Mouse (Mus musculus) forebrain, embryonic 15.5 days (tissue): ENCODE data around the gene Lexm. TPM values are rescaled to one million over a fixed set of nuclear protein-coding genes. Genes with fewer than 3 reads are reported as not detected.

ENCODE experiments used
- ATAC-seq: fragments of 200-750 bp; cut with Nextera tagmentation; replicated peaks from 2 replicates; pipeline ENCODE4 v1.8.0; 2017; ENCODE audit warnings: mild to moderate bottlenecking, moderate TSS enrichment, moderate library complexity
- H3K27ac ChIP-seq: fragments of 300-500 bp; sonication (generic); replicated peaks from 2 replicates; pipeline ENCODE4 v1.5.1; 2015; ENCODE audit warnings: mild to moderate bottlenecking, inconsistent platforms
- H3K27me3 ChIP-seq: fragments of 300-500 bp; sonication (generic); 2 replicates; pipeline ENCODE4 v1.6.1; 2015; ENCODE audit warnings: inconsistent platforms
- H3K36me3 ChIP-seq: fragments of 300-500 bp; sonication (generic); 2 replicates; pipeline ENCODE4 v1.6.1; 2015; ENCODE audit warnings: mild to moderate bottlenecking, inconsistent platforms
- H3K4me1 ChIP-seq: fragments of 300-500 bp; sonication (generic); 2 replicates; pipeline ENCODE4 v1.6.1; 2015; ENCODE audit warnings: inconsistent platforms
- H3K4me2 ChIP-seq: fragments of 300-500 bp; sonication (generic); replicated peaks from 2 replicates; pipeline ENCODE4 v1.6.1; 2015; ENCODE audit warnings: mild to moderate bottlenecking, inconsistent platforms
- H3K4me3 ChIP-seq: fragments of 300-500 bp; sonication (generic); 2 replicates; pipeline ENCODE4 v1.5.1; 2015; ENCODE audit warnings: mild to moderate bottlenecking, inconsistent platforms
- H3K9ac ChIP-seq: fragments of 300-500 bp; sonication (generic); replicated peaks from 2 replicates; pipeline ENCODE4 v1.6.1; 2015; ENCODE audit warnings: mild to moderate bottlenecking, inconsistent platforms
- H3K9me3 ChIP-seq: fragments of 300-500 bp; sonication (generic); 2 replicates; pipeline ENCODE4 v1.6.1; 2016; ENCODE audit warnings: inconsistent platforms
- WGBS: fragments of 180-500 bp; shearing (Covaris S2); methylation state at CpG from one replicate; pipeline ENCODE4 v1.1.7; 2015; ENCODE audit warnings: mixed read lengths; 5-methylcytosine and 5-hydroxymethylcytosine counted together
- polyA plus RNA-seq: library from polyadenylated mRNA; unstranded; fragments of >200 nt; fragmentation: Nextera tagmentation; extraction: Ambion mirVana; gene quantifications from 2 replicates; pipeline ENCODE4 v1.2.1, GENCODE M21; 2015

Lexm gene
- polyA plus RNA-seq, 1 experiment from 2014 or later: not detected

GRCm38 (mm10) chr4:106622030-106622493 lies 5.0 kb upstream of the Lexm start, which contains the start of gene Ttc22:
Gene Ttc22, plus strand, starts transcription at chr4:106622432.
- Histone ChIP-seq H3K27me3 (peaks cover 31% of the 10 kb centered on the region), H3K4me2 (0 out of 2 replicates have a peak within 1 kb of the TSS, but pooled peaks have one; percentile 9), H3K36me3 (no peaks in the 10 kb centered on the region), H3K9me3 (no peaks in the 10 kb centered on the region), H3K4me1 (peaks cover 9% of the 10 kb centered on the region), H3K27ac (no peak within 1 kb of the TSS), H3K4me3 (no peak within 1 kb of the TSS), H3K9ac (no peak within 1 kb of the TSS)
- ATAC-seq: no peak
- 25% methylated on average over 16 of the region's 16 CpGs for WGBS

- ATAC-seq: no peak
- no peaks in the 10 kb centered on the region for H3K9me3 ChIP-seq
- H3K9ac ChIP-seq: no peak overlapping the region
- no peak overlapping the region for H3K4me3 ChIP-seq
- H3K36me3 ChIP-seq: no peaks in the 10 kb centered on the region
- H3K4me1 ChIP-seq: peaks cover 11% of the 10 kb centered on the region
- WGBS: 71% methylated on average over 3 of the region's 3 CpGs
- no peak overlapping the region for H3K4me2 ChIP-seq
- peaks cover 31% of the 10 kb centered on the region for H3K27me3 ChIP-seq
- H3K27ac ChIP-seq: no peak overlapping the region
These were observed 4.4 kb upstream of the Lexm start for GRCm38 (mm10) chr4:106621428-106621827.

GRCm38 (mm10) chr4:106618898-106619297 lies 1.9 kb upstream of the Lexm start:
- no peak overlapping the region for H3K27ac ChIP-seq
- no peaks in the 10 kb centered on the region for H3K36me3 ChIP-seq
- H3K4me1 ChIP-seq: peaks cover 11% of the 10 kb centered on the region
- peaks cover 26% of the 10 kb centered on the region for H3K27me3 ChIP-seq
- 87% methylated on average over 4 of the region's 4 CpGs for WGBS
- no peaks in the 10 kb centered on the region for H3K9me3 ChIP-seq
- ATAC-seq: no peak
- H3K4me2 ChIP-seq: no peak overlapping the region
- no peak overlapping the region for H3K4me3 ChIP-seq
- no peak overlapping the region for H3K9ac ChIP-seq

- WGBS: 83% methylated on average over 12 of the region's 12 CpGs
- Histone ChIP-seq H3K27me3 (no peaks in the 10 kb centered on the region), H3K4me3 (no peak overlapping the region), H3K9ac (no peak overlapping the region), H3K4me2 (no peak overlapping the region), H3K27ac (no peak overlapping the region), H3K4me1 (peaks cover 5% of the 10 kb centered on the region), H3K9me3 (no peaks in the 10 kb centered on the region), H3K36me3 (no peaks in the 10 kb centered on the region)
- no peak for ATAC-seq
These were observed 1.4 kb downstream of the Lexm start for GRCm38 (mm10) chr4:106615637-106616036.

DNA sequence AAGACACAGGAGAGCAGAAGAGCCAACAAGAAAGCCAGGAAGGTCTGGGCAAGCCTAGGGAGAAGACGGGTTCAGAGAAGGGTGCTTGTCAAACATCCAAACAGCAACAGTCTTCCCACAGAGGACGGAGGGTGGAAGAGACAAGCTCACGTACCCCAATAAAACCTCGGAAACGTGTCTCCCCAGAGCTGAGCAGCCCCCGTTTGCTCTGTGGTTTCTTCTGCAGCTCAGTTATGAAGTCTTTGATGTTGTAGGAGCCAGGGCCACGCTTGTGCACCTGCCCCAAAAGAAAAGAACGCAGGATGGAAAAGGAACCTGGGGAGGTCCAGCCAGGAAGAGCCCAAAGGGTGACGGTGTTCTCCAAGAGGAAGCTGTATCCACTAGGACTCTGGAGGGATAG lies 2.2 kb downstream of the Lexm start:
- WGBS: 81% methylated on average over 9 of the region's 9 CpGs
- peaks cover 5% of the 10 kb centered on the region for H3K4me1 ChIP-seq

DNA sequence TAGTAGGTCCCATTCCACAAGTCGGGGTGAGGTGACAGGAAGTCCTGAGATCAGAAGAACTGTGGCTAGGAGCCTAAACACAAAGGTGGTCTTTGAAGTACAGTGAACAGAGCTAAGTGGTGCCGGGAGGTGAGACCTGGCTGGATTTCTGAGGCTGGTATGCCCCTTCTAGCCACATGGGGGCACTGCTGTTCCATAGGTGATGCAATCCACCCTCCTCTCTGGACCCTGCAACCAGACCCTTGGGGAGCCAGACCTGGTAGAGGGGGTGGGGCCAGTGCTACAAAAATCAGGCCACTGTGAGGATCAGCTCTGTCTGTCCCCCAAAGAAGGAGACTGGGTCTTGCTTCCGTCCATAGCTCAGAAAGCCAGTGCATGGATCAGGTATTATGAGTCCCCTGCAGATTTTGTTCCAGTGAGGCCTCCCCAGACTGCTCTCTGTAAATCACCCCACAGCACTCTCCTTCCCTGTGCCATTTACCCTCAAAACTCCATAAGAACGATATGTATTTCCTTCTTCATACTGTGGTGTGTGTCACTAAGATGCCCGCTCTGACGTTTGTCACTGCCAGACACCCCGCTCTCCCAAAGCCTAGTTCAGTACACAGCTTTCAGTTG lies 2.8 kb downstream of the Lexm start:
- Histone ChIP-seq H3K36me3 (no peaks in the 10 kb centered on the region), H3K9ac (no peak overlapping the region), H3K27me3 (no peaks in the 10 kb centered on the region), H3K4me1 (peaks cover 5% of the 10 kb centered on the region), H3K9me3 (no peaks in the 10 kb centered on the region), H3K27ac (no peak overlapping the region), H3K4me3 (no peak overlapping the region), H3K4me2 (no peak overlapping the region)
- 40% methylated on average over 7 of the region's 7 CpGs for WGBS
- peak; percentile 85 for ATAC-seq

More for the DNA sequence above, 2.2 kb downstream of the Lexm start:
- H3K4me3 ChIP-seq: no peak overlapping the region
- no peaks in the 10 kb centered on the region for H3K36me3 ChIP-seq
- ATAC-seq: no peak
- H3K9ac ChIP-seq: no peak overlapping the region
- H3K27me3 ChIP-seq: no peaks in the 10 kb centered on the region
- H3K27ac ChIP-seq: no peak overlapping the region
- no peak overlapping the region for H3K4me2 ChIP-seq
- no peaks in the 10 kb centered on the region for H3K9me3 ChIP-seq

DNA sequence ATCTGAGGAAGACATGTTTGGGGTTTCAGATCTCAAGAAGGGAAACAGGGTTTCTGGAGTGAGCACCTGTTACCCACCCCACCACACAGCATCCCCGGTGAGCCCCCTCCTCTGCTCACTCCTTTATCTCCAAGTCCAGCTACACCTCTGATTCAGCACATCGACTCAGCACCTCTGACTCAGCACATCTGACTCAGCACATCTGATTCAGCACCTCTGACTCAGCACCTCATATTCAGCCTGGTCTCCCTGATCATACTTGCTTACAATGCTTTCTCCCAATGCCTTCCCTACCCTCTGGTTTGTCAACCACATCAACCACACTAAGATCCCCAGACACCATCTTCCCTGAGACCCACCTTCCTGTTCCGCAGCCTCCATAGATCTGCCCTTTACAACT lies 3.5 kb downstream of the Lexm start:
- no peaks in the 10 kb centered on the region for H3K36me3 ChIP-seq
- no peak for ATAC-seq

DNA sequence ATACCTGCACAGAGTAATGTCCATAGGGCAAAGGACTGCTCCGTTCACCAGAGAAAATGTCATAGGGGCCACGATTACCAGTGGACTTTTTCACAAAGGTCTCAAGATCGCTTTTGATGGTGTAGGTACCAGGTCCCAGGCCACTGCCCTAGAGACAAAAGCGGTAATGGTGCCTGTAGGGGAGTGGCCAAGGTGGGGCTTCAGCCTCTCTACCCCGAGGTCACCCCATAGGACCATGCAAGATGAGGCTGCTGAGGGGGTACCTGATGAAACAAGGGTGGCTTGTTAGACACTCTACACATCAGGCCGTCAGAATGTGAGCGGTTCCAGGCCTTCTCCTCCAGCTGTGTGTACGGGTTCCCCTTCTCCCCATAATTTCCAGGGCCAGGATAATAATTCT lies 3.9 kb downstream of the Lexm start:
- H3K4me1 ChIP-seq: peaks cover 5% of the 10 kb centered on the region
- no peak overlapping the region for H3K27ac ChIP-seq
- H3K9ac ChIP-seq: no peak overlapping the region
- no peaks in the 10 kb centered on the region for H3K9me3 ChIP-seq
- no peaks in the 10 kb centered on the region for H3K27me3 ChIP-seq
- ATAC-seq: no peak
- no peak overlapping the region for H3K4me3 ChIP-seq
- no peaks in the 10 kb centered on the region for H3K36me3 ChIP-seq
- WGBS: 77% methylated on average over 8 of the region's 8 CpGs
- H3K4me2 ChIP-seq: no peak overlapping the region

More for the DNA sequence above, 3.5 kb downstream of the Lexm start:
- Histone ChIP-seq H3K27ac (no peak overlapping the region), H3K4me2 (no peak overlapping the region), H3K27me3 (no peaks in the 10 kb centered on the region), H3K9ac (no peak overlapping the region), H3K4me3 (no peak overlapping the region), H3K4me1 (peaks cover 5% of the 10 kb centered on the region), H3K9me3 (no peaks in the 10 kb centered on the region)
- WGBS: 83% methylated on average over 3 of the region's 3 CpGs

DNA sequence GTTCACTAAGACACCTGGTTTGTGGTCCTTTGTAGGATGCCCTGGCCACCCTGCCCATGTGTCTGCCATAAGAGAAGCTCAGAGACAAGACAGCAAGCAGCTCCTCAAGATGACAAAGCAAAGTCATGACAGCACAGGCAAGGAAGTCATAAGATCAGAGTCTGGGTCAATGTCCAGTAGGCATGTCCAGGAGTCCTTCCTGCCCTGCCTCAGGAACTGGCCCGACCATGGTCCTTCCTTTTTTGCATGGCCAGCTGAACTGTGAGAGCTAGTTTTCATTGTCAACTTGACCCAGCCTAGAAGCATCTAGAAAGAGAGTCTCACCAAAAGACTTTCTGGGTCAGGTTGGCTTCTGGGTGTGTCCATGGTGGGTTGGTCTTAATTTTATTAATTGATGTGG lies 9.1 kb downstream of the Lexm start:
- no peaks in the 10 kb centered on the region for H3K9me3 ChIP-seq
- 100% methylated on average over 1 of the region's 1 CpGs for WGBS
- H3K27ac ChIP-seq: no peak overlapping the region
- no peak overlapping the region for H3K4me3 ChIP-seq
- no peaks in the 10 kb centered on the region for H3K36me3 ChIP-seq
- ATAC-seq: no peak
- H3K4me1 ChIP-seq: peaks cover 5% of the 10 kb centered on the region; the same call in 1 of the 2 replicates
- H3K4me2 ChIP-seq: no peak overlapping the region
- no peak overlapping the region for H3K9ac ChIP-seq
- no peaks in the 10 kb centered on the region for H3K27me3 ChIP-seq

- Histone ChIP-seq H3K4me3 (peak overlapping the region; percentile 24), H3K9me3 (no peaks in the 10 kb centered on the region), H3K9ac (0 out of 2 replicates have a peak overlapping the region, but pooled peaks have one; percentile 4), H3K27ac (no peak overlapping the region), H3K27me3 (no peaks in the 10 kb centered on the region), H3K4me1 (peaks cover 5% of the 10 kb centered on the region; the same call in 1 of the 2 replicates), H3K36me3 (no peaks in the 10 kb centered on the region), H3K4me2 (peak overlapping the region; percentile 37)
- WGBS: 39% methylated on average over 18 of the region's 18 CpGs
- peak; percentile 91 for ATAC-seq
These were observed 10.1 kb downstream of the Lexm start for GRCm38 (mm10) chr4:106606639-106607554.

- Histone ChIP-seq H3K36me3 (no peaks in the 10 kb centered on the region), H3K9ac (no peak overlapping the region), H3K27ac (no peak overlapping the region), H3K4me3 (no peak overlapping the region), H3K27me3 (no peaks in the 10 kb centered on the region), H3K4me2 (no peak overlapping the region), H3K4me1 (no peaks in the 10 kb centered on the region), H3K9me3 (no peaks in the 10 kb centered on the region)
- no peak for ATAC-seq
- WGBS: 88% methylated on average over 4 of the region's 4 CpGs
These were observed 16.3 kb downstream of the Lexm start for GRCm38 (mm10) chr4:106600770-106601169.

GRCm38 (mm10) chr4:106599415-106599814 lies 17.6 kb downstream of the Lexm start:
- Histone ChIP-seq H3K9ac (no peak overlapping the region), H3K4me3 (no peak overlapping the region), H3K27me3 (no peaks in the 10 kb centered on the region), H3K4me1 (no peaks in the 10 kb centered on the region), H3K36me3 (no peaks in the 10 kb centered on the region), H3K4me2 (no peak overlapping the region), H3K9me3 (no peaks in the 10 kb centered on the region), H3K27ac (no peak overlapping the region)
- WGBS: 74% methylated on average over 1 of the region's 1 CpGs
- no peak for ATAC-seq
